Mouse (Mus musculus): ENCODE results near the gene Son. TPM values are rescaled to one million over a fixed set of nuclear protein-coding genes. Genes with fewer than 3 reads are reported as not detected.

Gene Son
- 100 to 1,000 TPM; 201 to 204 TPM for total RNA-seq (2021)

- intact Hi-C loops (cut with DNase I), result loop anchor here (5.0 kb wide), 1 partner anchor 50 kb away; the partner anchor contains the start of gene Tmem50b
- peak; percentile 96 to 97 for DNase-seq
Measured at GRCm38 (mm10) chr16:91647461-91648219, at the start of gene Son. Son (plus strand) TSS chr16:91647506.

GRCm38 (mm10) chr16:91597672-91598010 lies 49.7 kb upstream of the Son start, which contains the start of gene Tmem50b:
Tmem50b (minus strand) TSS chr16:91597800.
- peak; percentile 99 for DNase-seq
- intact Hi-C loops (cut with DNase I), result loop anchor here (5.0 kb wide), 1 partner anchor 50 kb away; the partner anchor contains the start of genes Gart and Son

- intact Hi-C loops (cut with DNase I), result loop anchor here (5.0 kb wide), 1 partner anchor 48 kb away; the partner anchor contains the start of genes Gart and Son
- no peak for DNase-seq
Measured at GRCm38 (mm10) chr16:91599242-91599641, 48.1 kb upstream of the Son start.

- intact Hi-C loops (cut with DNase I), result no loop called here
- no peak for DNase-seq
Measured at GRCm38 (mm10) chr16:91601081-91601480, 46.2 kb upstream of the Son start.

- intact Hi-C loops (cut with DNase I), result no loop called here
- no peak for DNase-seq
Measured at GRCm38 (mm10) chr16:91601693-91602092, 45.6 kb upstream of the Son start.

- peak; percentile 57 to 67 for DNase-seq
- intact Hi-C loops (cut with DNase I), result no loop called here
Measured at GRCm38 (mm10) chr16:91605156-91605555, 42.1 kb upstream of the Son start.

GRCm38 (mm10) chr16:91606958-91607357 lies 40.3 kb upstream of the Son start:
- no peak for DNase-seq
- intact Hi-C loops (cut with DNase I), result no loop called here

- intact Hi-C loops (cut with DNase I), result no loop called here
- peak; percentile 80 to 81 for DNase-seq
Measured at GRCm38 (mm10) chr16:91609501-91610245, 37.6 kb upstream of the Son start.

GRCm38 (mm10) chr16:91611248-91611647 lies 36.1 kb upstream of the Son start:
- intact Hi-C loops (cut with DNase I), result no loop called here
- DNase-seq, result peak; percentile 24 to 36

- intact Hi-C loops (cut with DNase I), result no loop called here
- DNase-seq, result no peak
Measured at GRCm38 (mm10) chr16:91612525-91612924, 34.8 kb upstream of the Son start.

GRCm38 (mm10) chr16:91614552-91614951 lies 32.8 kb upstream of the Son start:
- DNase-seq, result no peak
- intact Hi-C loops (cut with DNase I), result no loop called here

GRCm38 (mm10) chr16:91618511-91619501 lies 28.5 kb upstream of the Son start, which contains the start of gene Dnajc28:
Dnajc28 (minus strand) TSS chr16:91619026.
- intact Hi-C loops (cut with DNase I), result no loop called here
- peak; percentile 84 for DNase-seq

- intact Hi-C loops (cut with DNase I), result no loop called here
- DNase-seq, result no peak
Measured at GRCm38 (mm10) chr16:91620185-91620584, 27.1 kb upstream of the Son start.

- intact Hi-C loops (cut with DNase I), result no loop called here
- DNase-seq, result no peak
Measured at GRCm38 (mm10) chr16:91620991-91621390, 26.3 kb upstream of the Son start.

GRCm38 (mm10) chr16:91623074-91623473 lies 24.2 kb upstream of the Son start:
- intact Hi-C loops (cut with DNase I), result no loop called here
- no peak for DNase-seq

- intact Hi-C loops (cut with DNase I), result no loop called here
- no peak for DNase-seq
Measured at GRCm38 (mm10) chr16:91627831-91628230, 19.5 kb upstream of the Son start.

GRCm38 (mm10) chr16:91628673-91629072 lies 18.6 kb upstream of the Son start:
- DNase-seq, result no peak
- intact Hi-C loops (cut with DNase I), result no loop called here

- intact Hi-C loops (cut with DNase I), result loop anchor here (5.0 kb wide), 1 partner anchor 117 kb away; no protein-coding TSS in a partner anchor
- no peak for DNase-seq
Measured at GRCm38 (mm10) chr16:91629749-91630148, 17.6 kb upstream of the Son start.

GRCm38 (mm10) chr16:91630584-91630983 lies 16.7 kb upstream of the Son start:
- DNase-seq, result no peak
- intact Hi-C loops (cut with DNase I), result loop anchor here (5.0 kb wide), 1 partner anchor 118 kb away; no protein-coding TSS in a partner anchor

- no peak for DNase-seq
- intact Hi-C loops (cut with DNase I), result loop anchor here (5.0 kb wide), 1 partner anchor 120 kb away; no protein-coding TSS in a partner anchor
Measured at GRCm38 (mm10) chr16:91632439-91632838, 14.9 kb upstream of the Son start.

Data from heart, postnatal 10 days (tissue).